Mouse (Mus musculus): ENCODE results near the gene Hykk.
"Not testable (repeated sequence)": the region's sequence is repeated elsewhere in the genome, so short reads cannot be mapped to it uniquely, and the experiment has no call there.

The Hykk gene
- long read RNA-seq, experiment 1 = 0 reads
- long read RNA-seq, experiment 2, partial matches to known transcripts = 0 of 1 reads
- long read RNA-seq, experiment 2, other reads (novel, unspliced or antisense) = 1 of 1 reads

DNA sequence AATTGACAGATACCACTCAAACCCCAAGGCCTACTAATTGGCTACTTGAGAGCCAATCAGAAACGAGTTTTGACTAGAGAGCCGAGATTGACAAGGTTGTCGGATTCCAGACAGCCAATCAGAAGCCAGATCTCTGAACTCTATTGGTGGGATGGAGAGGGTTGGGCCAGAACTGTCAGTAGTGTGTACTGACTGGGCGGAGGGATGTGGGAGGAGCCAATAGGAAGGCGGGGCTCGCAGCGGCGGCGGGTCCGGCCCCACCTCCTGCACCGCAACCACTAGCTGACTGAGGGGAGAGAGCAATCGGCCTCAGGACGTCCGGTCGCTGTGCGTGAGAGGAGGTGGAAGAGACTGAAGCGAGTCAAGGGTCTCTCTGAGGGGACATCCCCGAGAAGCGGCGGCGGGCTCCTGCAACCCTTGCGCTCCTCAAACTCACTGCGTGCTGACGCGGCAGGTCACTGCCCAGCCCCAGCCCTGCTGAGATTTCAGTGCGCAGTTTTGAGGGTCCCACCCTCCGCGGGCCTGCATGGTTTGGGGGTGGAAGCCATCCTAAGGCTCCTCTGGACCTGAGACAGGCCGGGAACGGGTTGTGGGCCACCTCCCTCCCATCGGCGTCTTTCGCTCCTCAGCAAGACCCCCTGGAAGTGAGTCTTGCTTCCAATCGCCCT is at the start of gene Hykk:
Gene Hykk, plus strand, starts transcription at position 274 of the 668 bp plus-strand sequence.
- intact Hi-C loops (cut with DNase I) = no loop called here

DNA sequence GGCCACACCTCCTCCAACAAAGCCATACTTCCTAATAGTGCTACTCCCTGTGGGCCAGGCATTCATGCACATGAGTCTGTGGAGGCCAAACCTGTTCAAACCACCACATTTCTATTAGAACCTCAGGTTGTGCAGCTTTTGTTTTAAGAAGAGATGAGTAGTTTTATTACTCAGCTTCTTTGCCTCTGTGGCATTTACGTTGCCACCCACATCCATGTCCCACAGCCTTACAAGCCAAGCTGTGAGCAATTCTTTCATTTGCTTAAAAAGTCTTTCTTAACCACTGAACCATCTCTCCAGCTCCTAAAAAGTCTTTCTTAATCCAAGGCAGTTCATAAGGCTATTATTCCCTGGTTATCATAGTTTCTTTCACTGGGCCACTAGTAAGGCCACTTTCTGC is 38.3 kb upstream of the Hykk start:
- intact Hi-C loops (cut with DNase I) = no loop called here

DNA sequence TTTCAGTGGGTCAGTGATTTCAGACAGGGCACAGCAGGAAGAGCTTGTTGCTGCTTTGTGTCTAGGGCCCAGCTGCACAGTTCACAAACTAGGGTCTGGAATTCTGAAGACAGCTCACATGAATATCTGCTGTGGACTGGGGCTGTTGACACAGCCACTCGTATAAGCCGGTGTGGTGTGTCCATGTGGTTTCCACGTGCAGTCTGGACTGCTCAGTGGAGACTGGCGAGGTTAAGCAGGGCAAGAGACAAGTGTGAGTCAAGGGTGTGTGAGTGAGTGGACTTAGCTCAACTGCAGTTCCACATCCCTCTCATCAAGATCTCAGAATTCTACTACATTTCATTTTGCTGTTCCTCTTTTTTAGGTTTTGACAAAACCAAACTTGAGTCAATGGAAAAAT is 25.0 kb upstream of the Hykk start:
- intact Hi-C loops (cut with DNase I) = loop anchor here (5.0 kb wide), 1 partner anchor 60 kb away; no protein-coding TSS in a partner anchor

DNA sequence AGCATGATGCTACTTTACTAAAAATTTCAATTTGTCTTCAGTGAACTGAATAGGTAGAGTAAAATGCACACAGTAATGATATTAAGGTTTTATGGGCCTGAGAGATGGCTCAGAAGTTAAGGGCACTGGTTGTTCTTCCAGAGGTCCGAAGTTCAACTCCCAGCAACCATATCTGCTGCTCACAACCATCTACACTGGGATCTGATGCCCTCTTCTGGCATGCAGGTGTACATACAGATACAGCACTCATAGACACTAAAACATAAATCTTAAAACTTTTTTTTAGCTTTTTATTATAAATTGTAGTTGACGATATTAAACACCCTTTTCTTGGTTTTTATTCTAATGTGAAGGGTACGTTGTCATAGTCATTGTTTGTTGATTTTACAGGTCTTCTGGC is 20.0 kb upstream of the Hykk start:
- intact Hi-C loops (cut with DNase I) = no loop called here

DNA sequence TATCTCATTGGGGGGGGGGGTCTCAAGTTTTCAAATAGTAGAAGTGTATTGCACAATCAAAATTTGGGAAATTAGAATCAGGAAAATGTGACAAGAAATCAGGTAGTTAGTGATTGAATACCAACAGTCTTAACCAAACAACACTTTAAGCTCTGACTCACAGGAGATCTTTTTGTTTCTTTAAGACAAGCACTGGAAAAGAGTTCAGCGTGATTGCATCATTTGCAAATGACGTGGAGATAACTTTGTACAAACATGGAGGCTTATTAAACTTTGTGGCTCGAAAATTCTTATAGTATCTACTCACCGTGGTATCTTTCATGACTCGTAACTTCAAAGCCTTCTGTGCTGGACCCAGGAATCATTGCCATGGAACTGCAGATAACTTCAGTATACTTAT is 7.6 kb upstream of the Hykk start:
- intact Hi-C loops (cut with DNase I) = no loop called here

DNA sequence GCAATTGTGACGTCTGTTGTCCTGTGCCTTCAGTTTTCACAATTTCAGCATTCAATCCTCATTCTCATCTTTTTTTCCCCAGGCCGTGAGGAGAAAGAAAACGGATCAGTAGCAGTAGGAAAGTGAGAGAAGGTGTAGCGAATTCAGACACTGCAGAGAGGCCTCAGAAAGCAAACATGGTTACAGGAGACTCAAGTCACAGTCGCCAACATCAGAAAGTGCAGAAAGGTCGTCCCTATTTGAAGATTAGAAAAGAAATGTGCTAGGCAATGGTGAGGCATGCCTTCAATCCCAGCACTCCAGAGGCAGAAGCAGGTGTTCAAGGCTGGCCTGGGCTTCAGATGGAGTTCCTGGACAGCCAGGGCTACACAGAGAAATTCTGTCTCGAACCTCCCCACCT is 1.5 kb upstream of the Hykk start:
- intact Hi-C loops (cut with DNase I) = no loop called here

DNA sequence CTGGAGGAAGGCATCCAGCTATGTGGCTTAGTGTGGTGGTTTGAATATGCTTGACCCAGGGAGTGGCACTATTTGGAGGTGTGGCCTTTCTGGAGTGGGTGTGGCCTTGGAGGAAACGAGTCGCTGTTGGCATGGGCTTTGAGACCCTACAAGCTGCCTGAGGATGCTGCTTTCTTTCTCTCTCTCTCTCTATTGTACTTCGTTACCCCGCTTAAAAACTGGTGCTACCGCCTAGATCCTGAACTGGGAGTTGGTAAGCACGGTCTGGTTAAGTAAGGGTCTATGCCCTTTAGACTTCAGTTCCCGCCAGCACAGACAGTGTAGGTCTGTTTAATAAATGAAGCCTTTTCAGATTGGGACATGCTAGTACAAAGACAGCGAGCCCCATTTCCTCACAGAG is 682 bp upstream of the Hykk start:
- intact Hi-C loops (cut with DNase I) = no loop called here

DNA sequence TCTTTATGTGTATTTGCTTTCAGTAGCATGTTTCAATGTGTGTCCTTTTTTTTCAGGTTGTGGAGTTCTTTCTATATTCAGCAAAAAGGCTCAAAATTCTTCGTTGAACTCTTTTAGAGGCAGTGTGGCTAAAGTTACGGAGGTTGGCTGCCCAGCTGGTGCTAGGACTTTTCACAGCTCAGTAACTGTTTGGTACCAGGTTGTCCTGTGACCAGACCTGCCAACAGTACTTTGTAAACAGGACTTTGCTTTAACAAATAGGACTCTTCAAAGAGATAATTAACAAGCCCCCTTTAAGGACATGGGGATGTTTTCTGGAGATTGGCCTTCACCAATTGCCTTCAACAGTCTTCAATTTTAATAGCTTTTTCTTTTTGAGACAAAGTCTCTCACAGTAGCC is 1.1 kb downstream of the Hykk start:
- intact Hi-C loops (cut with DNase I) = no loop called here

DNA sequence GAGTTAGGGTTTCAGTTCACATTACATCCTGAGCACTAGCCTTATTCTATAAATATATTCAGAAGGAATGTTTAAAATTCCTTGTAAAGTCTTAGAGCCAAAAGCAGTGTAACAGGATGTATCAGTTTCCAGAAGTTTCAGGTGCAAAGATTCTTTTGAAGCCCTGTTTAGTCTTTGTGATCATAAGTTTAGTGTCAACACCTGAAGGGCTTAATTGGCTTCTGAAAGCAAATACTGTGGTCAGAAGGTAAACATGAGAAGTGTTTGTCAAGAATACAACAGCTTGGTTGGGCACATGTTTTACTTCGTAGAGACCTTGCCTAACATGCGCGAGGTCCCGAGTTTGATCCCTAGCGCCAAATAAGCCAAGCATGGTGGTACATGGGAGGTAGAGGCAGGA is 1.7 kb downstream of the Hykk start:
- intact Hi-C loops (cut with DNase I) = no loop called here

DNA sequence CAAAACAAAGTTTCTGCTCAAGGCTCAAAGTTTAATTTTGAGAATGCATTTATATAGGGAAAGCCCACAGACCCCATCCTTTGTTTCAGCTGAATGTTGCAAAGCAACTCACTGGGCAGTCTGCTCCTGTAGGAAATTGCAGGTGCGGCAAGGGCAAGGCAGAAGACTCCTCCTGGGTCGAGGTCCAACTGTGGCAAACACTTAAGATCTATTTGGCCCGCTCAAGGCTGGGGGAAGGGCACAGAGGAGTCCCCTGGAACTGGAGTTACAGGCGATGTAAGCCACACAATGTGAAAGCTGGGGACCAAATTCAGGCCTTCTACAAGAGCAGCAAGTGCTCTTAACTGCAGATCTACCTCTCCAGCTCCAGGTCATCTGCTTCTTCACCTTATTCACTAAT is 2.9 kb downstream of the Hykk start:
- intact Hi-C loops (cut with DNase I) = no loop called here

DNA sequence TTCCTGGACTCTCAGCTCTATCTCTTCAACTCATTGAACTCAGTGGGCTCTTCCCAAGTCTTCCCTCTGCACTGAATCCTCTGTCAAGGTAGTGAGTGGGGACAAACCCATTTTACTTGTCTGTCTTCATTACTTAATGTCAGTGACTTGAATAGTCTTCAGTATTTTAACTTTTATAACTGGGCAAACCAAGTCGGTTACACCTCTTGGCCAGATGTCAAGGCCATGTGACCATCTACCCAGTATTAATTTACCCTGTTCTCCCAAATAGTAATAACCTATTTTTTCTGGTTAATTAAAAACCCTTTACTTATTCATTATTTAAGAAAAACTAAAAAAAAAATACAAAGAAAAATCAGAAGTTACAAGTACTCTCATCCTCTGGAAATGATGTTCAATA is 13.7 kb downstream of the Hykk start:
- intact Hi-C loops (cut with DNase I) = no loop called here

DNA sequence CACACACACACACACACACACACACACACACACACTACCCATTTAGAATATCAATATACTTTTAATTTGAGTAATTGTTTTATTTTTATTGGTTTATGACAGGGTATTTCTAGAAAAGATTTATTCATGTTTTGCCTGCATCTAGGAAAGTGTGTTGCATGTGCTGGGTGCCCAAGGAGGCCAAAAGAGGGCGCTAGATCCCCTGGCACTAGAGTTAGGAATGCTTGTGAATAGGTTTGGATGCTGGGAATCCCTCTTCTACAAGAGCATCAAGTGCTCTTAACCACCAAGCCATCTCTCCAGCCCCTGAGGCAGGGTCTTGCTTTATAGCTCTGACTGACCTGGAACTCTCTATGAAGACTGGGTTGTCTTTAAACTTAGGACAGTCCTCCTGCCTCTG is 14.7 kb downstream of the Hykk start:
- intact Hi-C loops (cut with DNase I) = no loop called here

DNA sequence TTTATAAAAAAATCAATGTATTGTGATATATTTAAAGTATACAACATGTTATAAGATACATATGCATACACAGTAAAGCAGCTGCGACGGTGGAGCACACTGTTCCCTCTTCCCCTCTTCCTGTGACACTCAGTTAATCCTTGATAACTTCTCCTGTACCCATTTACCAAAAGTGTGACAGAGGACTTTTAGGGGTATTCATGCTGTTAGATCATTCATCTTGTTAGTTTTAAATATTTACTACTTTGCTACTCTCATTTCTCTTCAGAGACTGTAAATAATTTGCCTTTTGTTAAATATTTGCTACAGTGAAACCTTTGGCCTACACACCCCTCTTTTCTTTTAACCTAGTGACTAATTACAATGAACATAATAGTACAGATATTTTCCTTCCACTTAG is 15.3 kb downstream of the Hykk start:
- intact Hi-C loops (cut with DNase I) = no loop called here

DNA sequence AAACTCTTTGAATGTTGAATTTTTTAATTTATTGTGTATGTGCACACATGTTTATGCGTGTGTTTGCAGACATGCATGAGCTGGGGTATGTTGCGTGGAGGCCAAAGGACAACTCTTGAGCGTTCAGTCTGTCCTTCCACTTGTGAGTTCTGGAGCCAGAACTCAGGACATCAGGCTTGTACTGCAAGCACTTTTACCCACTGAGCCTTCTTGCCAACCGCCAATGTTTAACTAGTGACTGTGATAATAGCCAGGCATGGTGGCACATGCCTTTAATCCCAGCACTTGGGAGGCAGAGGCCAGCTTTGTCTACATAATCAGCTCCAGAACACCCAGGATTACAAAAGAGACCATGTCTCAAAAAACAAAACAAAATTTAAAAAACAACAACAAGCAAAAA is 25.0 kb downstream of the Hykk start:
- intact Hi-C loops (cut with DNase I) = no loop called here

DNA sequence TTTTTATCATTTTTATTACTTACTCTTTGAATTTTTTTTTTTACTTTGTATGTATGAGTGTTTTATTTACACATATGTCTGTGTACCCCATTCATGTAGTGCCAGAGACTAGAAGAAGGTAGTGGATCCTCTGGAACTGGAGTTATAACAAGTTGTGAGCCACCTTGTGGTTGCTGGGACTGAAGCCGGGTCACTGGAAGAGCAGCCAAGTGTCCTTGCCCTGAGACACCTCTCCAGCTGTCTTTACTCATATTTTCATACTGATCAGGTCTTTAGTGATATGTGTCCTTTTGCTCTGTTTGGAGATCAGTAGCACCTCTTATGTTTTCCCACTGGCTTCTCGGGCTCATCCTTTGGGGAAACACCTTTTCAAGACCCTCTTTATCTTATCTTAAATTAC is 27.4 kb downstream of the Hykk start:
- intact Hi-C loops (cut with DNase I) = no loop called here

DNA sequence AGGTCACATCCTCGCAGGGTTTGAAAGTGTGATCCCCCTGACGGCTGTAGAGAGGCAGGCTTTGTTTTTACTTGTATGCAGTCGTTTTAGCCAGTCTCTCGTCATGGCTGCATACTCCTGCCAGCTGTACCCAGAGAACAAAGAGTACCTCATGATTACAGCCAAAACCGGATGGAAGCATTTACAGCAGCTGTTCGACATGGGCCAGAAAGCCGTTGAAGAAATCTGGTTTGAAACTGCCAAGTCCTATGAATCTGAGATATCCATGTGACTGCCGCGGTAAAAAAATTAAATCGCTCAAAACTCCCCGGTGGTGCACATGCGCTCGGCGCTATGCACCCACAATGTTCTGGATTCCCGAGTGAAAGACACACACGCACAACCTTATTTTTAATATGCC is 29.2 kb downstream of the Hykk start:
- intact Hi-C loops (cut with DNase I) = no loop called here

DNA sequence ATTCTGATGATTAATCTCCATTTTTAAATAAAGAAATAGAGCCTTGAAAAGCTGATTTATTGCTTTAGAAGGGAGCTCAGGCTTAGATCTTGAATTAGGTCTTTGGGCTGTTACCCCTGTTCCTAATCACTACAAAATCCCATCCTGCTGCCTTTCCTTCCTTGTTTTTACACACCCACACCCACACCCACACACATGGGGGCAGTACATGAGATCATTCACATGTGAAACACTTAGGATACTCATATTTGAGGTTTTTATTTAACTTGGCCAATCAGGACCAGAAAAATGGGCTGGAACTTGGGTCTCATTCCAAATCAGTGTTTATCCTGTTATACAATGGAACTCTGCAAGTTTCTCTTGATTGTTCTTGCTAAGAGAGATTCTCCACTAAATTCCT is 32.4 kb downstream of the Hykk start:
- intact Hi-C loops (cut with DNase I) = no loop called here

DNA sequence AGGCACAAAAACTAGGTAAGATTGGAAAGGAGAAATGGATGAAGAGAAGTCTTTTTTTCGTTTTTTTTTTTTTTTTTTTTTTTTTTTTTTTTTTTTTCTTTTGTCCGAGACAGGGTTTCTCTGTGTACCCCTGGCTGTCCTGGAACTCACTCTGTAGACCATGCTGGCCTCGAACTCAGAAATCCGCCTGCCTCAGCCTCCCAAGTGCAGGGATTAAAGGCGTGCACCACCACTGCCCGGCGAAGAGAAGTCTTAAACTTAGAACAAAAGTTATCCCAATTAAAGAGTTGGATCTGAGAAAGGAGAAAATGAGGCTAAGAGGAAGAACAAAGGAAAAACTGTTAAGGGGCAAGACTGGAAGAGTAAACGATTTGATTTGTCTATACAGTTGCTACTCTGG is 33.1 kb downstream of the Hykk start:
- intact Hi-C loops (cut with DNase I) = not testable (repeated sequence)

DNA sequence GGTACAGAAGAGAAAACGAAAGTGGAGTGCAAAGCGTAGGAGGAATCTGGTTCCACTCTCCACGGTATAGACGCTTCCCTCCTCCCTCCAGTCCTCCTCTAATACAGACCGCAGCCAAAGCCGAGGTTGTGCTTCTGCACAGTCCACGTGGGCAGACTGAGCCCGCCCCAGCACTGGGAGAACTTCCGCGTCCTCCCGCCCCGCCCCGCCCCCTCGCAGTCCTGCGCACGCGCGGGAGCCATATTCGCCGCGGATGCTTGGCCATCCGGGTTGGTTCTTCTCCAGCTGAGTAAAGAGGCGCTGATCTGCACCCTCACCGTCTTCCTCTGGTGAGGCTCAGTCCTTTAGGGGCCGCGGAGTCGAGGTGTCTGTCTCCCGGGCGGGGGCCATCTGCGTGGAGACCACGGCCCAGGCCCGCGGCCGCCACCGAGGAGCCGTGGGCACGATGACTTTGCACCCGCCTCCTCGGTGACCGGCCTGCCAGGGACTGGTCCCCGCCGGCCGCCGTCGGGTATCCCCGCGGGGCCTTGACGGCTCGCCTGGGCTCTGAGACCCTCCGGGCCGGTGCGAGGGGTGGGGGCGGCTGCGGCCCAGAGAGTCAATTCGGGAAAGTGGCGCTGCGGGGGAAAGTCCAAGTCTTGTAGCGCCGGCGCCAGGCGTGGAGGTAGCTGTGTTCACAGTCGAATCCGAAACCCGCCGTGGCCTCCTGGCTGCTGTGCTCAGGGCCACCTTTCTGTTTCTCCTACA is 33.7 kb downstream of the Hykk start, which contains the start of the genes Psma4 and AY074887:
Gene Psma4, plus strand, starts transcription at position 216 of the 747 bp plus-strand sequence.
Gene AY074887, minus strand, starts transcription at position 424 of the 747 bp plus-strand sequence.
- intact Hi-C loops (cut with DNase I) = no loop called here

DNA sequence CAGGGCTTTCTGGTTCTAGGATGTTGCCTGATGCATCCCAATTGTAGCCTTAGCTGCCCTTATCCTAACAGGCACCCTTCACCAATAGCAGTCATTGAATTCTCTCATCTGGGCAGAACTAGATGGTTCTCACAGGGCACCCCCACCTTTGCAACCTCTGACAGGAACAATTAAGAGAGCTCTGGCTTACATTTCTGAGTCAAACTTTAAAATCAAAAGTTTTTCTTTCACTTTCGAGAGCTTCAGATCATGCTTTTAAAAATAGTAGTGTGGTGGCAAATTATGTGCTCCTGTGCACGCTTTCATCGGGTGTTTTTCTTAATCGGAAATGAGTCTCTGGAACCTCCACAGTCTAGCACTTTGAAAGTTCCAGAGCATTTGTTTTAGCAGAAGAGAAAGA is 44.0 kb downstream of the Hykk start:
- intact Hi-C loops (cut with DNase I) = no loop called here

DNA sequence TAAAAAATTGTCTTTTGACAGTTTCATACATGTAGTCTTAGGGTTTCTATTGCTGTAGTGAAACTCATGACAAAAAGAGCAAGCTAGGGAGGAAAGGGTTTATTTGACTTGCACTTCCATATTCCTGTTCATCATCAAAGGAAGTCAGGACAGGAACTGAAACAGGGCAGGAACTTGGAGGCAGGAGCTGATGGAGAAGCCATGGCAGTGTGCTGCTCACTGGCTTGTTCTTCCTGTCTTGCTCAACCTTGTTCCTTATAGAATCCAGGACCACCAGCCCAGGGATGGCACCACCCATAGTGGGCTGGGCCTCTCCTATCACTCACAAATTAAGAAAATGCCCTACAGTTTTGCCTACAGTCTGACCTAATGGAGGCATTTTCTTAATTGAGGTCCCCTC is 46.6 kb downstream of the Hykk start:
- intact Hi-C loops (cut with DNase I) = no loop called here

DNA sequence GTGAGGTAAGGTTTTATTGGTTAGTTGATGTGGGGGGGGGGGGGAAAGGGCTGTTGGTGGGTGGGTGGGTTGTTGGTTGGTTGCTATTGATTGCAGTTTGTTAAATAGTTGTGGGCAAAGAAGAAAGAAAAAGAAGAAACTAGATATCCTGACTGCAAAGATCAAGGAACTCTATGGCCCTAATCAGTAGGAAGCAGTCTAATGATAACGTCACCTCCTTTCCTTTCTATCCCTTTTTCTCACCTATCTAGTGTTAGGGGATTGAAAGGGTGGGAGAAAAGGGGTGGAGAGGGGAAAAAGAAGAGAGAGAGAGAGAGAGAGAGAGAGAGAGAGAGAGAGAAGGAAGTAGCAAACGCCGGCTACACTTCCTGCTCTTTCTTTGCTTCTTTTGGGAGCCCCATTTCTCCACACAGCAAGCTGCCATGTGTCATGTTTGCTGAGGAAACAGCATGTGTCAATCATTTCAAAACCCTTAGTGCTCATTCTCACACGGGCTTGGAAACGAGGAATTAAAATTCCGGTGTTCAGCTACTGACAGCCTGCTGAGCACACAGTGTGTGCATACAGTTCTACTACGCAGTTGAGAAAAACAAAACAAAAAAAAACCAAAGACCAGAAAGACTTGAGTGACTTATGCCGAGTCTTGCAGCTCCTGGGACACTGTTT is 53.0 kb downstream of the Hykk start:
- intact Hi-C loops (cut with DNase I) = no loop called here

Data from adrenal gland (tissue).